Mouse (Mus musculus) heart, postnatal 0 days (tissue): ENCODE measurements at regions not wholly inside any gene's neighbourhood (a gene's known extent, or its start where the extent isn't known, plus 50 kb on each side); places are given as distances from the start of the nearest gene placed in this dataset.

Experiments
- CTCF ChIP-seq: IDR thresholded peaks from 2 replicates; pipeline ENCODE4 v1.5.1; 2016; ENCODE audit warnings: antibody characterized with exemption, control low read depth, low read depth
- EP300 ChIP-seq: IDR thresholded peaks from 2 replicates; pipeline ENCODE4 v1.6.1; 2016; ENCODE audit warnings: antibody characterized with exemption, low read depth

DNA sequence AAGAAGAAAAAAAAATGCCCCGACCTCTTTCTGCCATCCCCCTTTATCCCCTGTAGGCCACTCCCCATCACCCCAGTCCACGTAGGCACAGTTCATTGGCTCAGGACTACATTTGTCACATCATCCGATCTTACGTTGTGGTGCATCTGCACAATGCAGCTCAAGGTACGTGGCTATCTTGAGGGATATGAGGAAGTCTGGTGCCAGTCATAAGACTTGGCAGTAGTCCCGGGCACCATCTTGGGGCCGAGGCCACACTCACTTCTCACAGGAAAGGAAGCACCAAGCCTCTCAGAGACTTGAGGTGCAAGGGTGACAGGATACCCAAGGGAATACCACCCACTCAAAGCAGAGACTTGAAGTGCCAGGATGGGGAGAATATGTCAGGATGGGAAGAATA, 570.5 kb upstream of the Pabpc4l start:
- TF ChIP-seq CTCF, result no peak
- TF ChIP-seq EP300, result no peak
